Mouse (Mus musculus) heart, embryonic 11.5 days (tissue): ENCODE data around the gene Polr2h. TPM values are rescaled to one million over a fixed set of nuclear protein-coding genes. Genes with fewer than 3 reads are reported as not detected.
A peak's percentile ranks its signal among the peaks of the same experiment; 100 is the strongest.
"Not testable (repeated sequence)": the region's sequence is repeated elsewhere in the genome, so short reads cannot be mapped to it uniquely, and the experiment has no call there.

Experiments used
- ATAC-seq: fragments of 200-750 bp; cut with Nextera tagmentation; replicated peaks from 2 replicates; pipeline ENCODE4 v1.8.0; 2017; ENCODE audit warnings: moderate library complexity; ENCODE audit not compliant: insufficient number of reproducible peaks, low FRiP score, low TSS enrichment
- H3K27ac ChIP-seq: fragments of 300-500 bp; sonication (generic); 2 replicates; pipeline ENCODE4 v1.5.1; 2014; ENCODE audit warnings: mild to moderate bottlenecking, low read depth, low read length
- H3K27me3 ChIP-seq: fragments of 300-500 bp; sonication (generic); 2 replicates; pipeline ENCODE4 v1.6.1; 2014; ENCODE audit warnings: mild to moderate bottlenecking, low read length, mixed read lengths; ENCODE audit not compliant: control insufficient read depth, insufficient read depth
- H3K36me3 ChIP-seq: fragments of 300-500 bp; sonication (generic); 2 replicates; pipeline ENCODE4 v1.6.1; 2014; ENCODE audit warnings: mild to moderate bottlenecking, low read length, moderate library complexity, mixed read lengths; ENCODE audit not compliant: control insufficient read depth, insufficient read depth
- H3K4me1 ChIP-seq: fragments of 300-500 bp; sonication (generic); 2 replicates; pipeline ENCODE4 v1.6.1; 2014; ENCODE audit warnings: low read length; ENCODE audit not compliant: control insufficient read depth, insufficient read depth
- H3K4me2 ChIP-seq: fragments of 300-500 bp; sonication (generic); 2 replicates; pipeline ENCODE4 v1.6.1; 2014; ENCODE audit warnings: mild to moderate bottlenecking, moderate library complexity
- H3K4me3 ChIP-seq: fragments of 300-500 bp; sonication (generic); 2 replicates; pipeline ENCODE4 v1.5.1; 2014; ENCODE audit warnings: low read depth, low read length
- H3K9ac ChIP-seq: fragments of 300-500 bp; sonication (generic); 2 replicates; pipeline ENCODE4 v1.6.1; 2014; ENCODE audit warnings: mild to moderate bottlenecking, low read depth, low read length, moderate library complexity
- H3K9me3 ChIP-seq: fragments of 300-500 bp; sonication (generic); replicated peaks from 2 replicates; pipeline ENCODE4 v1.6.1; 2016; ENCODE audit warnings: low read length; ENCODE audit not compliant: control insufficient read depth
- WGBS: fragments of 180-500 bp; shearing (Covaris S2); extraction: QIAGEN DNeasy Blood & Tissue Kit; methylation state at CpG from one replicate; pipeline ENCODE4 v1.1.7; 2014; ENCODE audit not compliant: insufficient replicate concordance; 5-methylcytosine and 5-hydroxymethylcytosine counted together
- polyA plus RNA-seq: library from polyadenylated mRNA; unstranded; fragments of >200 nt; fragmentation: Nextera tagmentation; extraction: Ambion mirVana; gene quantifications from 2 replicates; pipeline ENCODE4 v1.2.1, GENCODE M21; 2014

Gene Polr2h
- 65.0 and 65.9 TPM in 2 replicates for polyA plus RNA-seq

DNA sequence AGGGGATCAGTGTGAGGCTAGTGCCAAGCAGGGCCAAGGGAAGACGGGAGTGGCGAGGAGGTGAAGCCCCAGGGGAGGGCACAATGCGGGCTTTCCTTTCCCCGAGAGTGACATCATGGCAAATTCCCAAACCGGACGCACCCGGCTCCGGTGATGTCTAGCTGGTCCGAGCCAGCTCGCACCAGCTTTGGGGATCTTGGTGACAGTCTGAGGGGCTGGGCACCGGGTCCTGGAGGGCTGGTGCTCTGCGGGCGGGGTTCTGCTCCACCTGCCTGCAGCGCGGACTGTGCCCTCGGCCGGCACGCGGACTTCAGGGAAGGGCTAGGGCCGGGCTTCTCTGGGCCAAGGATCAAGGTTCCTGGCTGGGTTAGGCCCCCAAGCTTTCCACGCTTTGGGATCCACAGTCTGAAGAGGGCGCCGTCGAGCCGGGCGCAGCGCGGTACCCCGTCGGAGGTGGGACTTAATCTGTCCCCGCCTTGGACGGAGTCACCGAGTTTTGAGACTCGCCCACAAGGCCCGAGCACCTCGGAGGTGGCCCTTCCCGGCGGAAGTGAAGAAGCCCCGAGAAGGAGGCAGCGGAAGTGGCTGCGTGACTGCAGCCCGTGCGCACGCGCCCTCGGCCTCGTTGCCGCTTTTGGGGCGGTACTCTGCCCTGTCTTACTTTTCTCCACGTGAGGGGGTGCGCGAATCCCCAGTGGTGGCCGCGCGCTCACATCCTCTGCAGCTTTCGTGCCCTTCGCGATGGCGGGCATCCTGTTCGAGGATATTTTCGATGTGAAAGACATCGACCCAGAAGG lies at the start of gene Polr2h, which contains the start of gene Clcn2:
TSS of gene Polr2h (plus strand) at position 485 of the 797 bp plus-strand sequence.
TSS of gene Clcn2 (minus strand) at position 566 of the 797 bp plus-strand sequence.
- Histone ChIP-seq H3K36me3 (peaks cover 11% of the 10 kb centered on the region; the same call in 1 of the 2 replicates), H3K9ac (peak within 1 kb of the TSS; percentile 75), H3K4me3 (peak within 1 kb of the TSS; percentile 61), H3K27ac (peak within 1 kb of the TSS; percentile 88), H3K9me3 (no peaks in the 10 kb centered on the region), H3K4me2 (peak within 1 kb of the TSS; percentile 90), H3K4me1 (peaks cover 27% of the 10 kb centered on the region), H3K27me3 (no peaks in the 10 kb centered on the region)
- WGBS, result under 1% methylated on average over 62 of the region's 62 CpGs
- peak; percentile 79 for ATAC-seq

DNA sequence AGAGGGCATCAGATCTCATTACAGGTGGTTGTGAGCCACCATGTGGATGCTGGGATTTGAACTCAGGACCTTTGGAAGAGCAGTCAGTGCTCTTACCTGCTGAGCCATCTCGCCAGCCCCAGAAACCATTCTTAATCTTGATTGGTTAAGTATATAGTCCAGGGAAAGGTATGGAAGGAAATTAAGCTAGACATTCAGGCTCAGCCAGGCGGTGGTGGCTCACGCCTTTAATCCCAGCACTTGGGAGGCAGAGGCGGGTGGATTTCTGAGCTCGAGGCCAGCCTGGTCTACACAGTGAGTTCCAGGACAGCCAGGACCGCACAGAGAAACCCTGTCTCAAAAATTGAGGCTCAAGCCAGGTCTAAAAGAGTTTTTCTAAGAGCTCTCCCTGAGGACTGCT lies 49.5 kb upstream of the Polr2h start, which contains the start of gene Eif4g1:
TSS of gene Eif4g1 (plus strand) at position 301 of the 400 bp plus-strand sequence.
- not testable (repeated sequence) for H3K4me3 ChIP-seq, ATAC-seq
- 91% methylated on average over 3 of the region's 6 CpGs for WGBS

DNA sequence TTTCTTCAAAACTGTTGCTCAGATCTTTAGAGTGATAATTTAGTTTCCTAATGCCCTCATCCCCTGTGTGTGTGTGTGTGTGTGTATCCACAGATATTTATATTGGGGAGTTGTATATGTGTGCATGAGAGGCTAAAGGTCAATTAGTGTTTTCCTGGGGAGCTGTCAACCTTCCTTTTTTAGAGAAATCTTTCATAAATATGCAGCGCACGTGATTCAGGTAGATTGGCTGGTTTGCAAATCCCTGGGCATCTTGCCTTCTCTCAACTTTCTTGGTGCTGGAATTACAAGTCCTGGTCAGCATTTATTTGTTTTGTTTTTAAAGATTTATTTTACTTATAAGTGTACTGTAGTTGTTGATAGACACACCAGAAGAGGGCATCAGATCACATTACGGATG lies 47.2 kb upstream of the Polr2h start:
- no peak overlapping the region for H3K4me3 ChIP-seq
- H3K27ac ChIP-seq, result no peak overlapping the region
- H3K9ac ChIP-seq, result no peak overlapping the region
- WGBS, result 83% methylated on average over 3 of the region's 3 CpGs
- H3K36me3 ChIP-seq, result peaks cover 5% of the 10 kb centered on the region; the same call in 1 of the 2 replicates
- no peak overlapping the region for H3K4me2 ChIP-seq
- ATAC-seq, result no peak
- H3K9me3 ChIP-seq, result no peaks in the 10 kb centered on the region
- peaks cover 14% of the 10 kb centered on the region for H3K4me1 ChIP-seq
- no peaks in the 10 kb centered on the region for H3K27me3 ChIP-seq

More for the DNA sequence above, 49.5 kb upstream of the Polr2h start, which contains the start of gene Eif4g1:
- H3K27me3 ChIP-seq, H3K4me1 ChIP-seq, H3K9ac ChIP-seq, H3K9me3 ChIP-seq, H3K27ac ChIP-seq, H3K4me2 ChIP-seq, H3K36me3 ChIP-seq: not testable (repeated sequence)

DNA sequence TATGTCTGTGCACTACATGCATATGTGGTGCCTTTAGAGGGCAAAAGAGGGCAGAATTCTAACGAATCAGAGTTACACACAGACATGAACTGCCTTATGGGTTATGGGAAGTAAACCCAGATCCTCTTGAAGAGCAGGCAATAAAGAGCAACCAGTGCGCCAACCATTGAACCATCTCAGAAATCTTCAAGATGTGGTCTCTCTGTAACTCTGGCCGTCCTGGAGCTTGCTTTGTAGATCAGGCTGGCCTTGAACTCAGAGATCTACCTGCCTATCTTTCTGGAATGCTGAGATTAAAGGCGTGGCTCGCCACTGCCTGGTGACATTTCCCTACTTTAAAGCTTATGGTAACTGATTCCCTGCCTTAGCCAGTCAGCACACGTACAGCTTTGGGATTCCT lies 45.6 kb upstream of the Polr2h start:
- no peak overlapping the region for H3K9ac ChIP-seq
- peaks cover 17% of the 10 kb centered on the region for H3K36me3 ChIP-seq
- H3K4me2 ChIP-seq, result peak overlapping the region; percentile 98
- H3K4me3 ChIP-seq, result peak overlapping the region; percentile 97; the same call in 1 of the 2 replicates
- no peaks in the 10 kb centered on the region for H3K27me3 ChIP-seq
- H3K27ac ChIP-seq, result no peak overlapping the region
- H3K9me3 ChIP-seq, result no peaks in the 10 kb centered on the region
- 29% methylated on average over 6 of the region's 6 CpGs for WGBS
- no peak for ATAC-seq
- peaks cover 14% of the 10 kb centered on the region for H3K4me1 ChIP-seq

DNA sequence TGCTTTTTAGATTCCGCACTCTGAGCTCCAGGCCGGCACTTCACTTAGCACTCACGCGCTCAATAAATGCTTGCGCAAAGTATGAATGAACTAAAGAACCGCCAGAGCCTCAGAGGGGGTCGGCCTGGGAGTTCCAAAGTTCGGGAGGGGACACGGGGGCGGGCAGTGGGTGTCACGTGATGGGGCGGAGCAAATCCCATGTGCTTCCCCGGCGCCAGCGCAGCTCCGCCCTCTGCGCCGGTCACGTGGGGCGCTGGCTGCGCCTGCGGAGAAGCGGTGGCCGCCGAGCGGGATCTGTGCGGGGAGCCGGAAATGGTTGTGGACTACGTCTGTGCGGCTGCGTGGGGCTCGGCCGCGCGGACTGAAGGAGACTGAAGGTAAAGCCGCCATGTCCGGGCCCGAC lies 45.0 kb upstream of the Polr2h start:
- Histone ChIP-seq H3K4me3 (peak overlapping the region; percentile 97), H3K9ac (peak overlapping the region; percentile 94), H3K36me3 (peaks cover 21% of the 10 kb centered on the region), H3K4me1 (peaks cover 17% of the 10 kb centered on the region), H3K27me3 (no peaks in the 10 kb centered on the region), H3K27ac (peak overlapping the region; percentile 96), H3K4me2 (peak overlapping the region; percentile 98), H3K9me3 (no peaks in the 10 kb centered on the region)
- under 1% methylated on average over 38 of the region's 38 CpGs for WGBS
- ATAC-seq, result peak; percentile 92

DNA sequence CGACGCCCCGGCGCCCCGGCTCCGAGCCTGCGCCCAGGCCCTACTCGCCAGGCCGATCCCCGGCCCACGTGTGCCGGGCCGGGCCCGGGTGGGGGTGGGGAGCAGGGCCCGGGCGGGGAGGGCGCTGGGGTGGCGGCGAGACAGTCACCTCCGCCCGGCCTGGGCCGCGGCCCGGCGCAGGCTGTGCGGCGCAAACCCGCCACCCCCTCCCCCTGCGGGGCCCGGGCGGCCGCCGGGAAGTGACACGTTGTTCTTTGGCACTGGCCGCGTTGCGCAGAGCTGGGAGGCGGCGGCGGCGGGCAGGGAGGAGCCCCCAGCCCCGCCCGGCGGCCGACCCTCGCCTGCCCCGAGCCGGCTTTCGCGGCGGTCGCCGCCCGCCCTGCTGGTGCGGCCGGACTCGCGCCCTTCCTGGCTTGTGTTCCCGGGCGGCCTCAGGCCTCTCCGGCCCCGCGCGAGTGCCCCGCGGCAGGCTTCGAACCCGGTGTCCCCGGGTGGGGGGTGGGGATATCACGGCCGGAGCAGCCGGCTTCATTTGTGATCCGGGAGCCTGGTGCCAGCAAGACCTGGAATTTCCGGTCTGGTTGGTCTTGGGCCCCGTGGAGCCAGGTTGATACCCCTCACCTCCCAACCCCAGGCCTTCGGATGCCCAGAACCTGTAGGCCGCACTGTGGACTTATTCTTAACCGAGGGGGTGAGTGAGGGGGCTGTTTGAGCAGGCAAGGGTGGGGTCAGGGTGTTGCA lies 44.3 kb upstream of the Polr2h start:
- Histone ChIP-seq H3K4me2 (peak overlapping the region; percentile 98), H3K9ac (peak overlapping the region; percentile 94), H3K9me3 (no peaks in the 10 kb centered on the region), H3K27me3 (no peaks in the 10 kb centered on the region), H3K4me1 (peaks cover 20% of the 10 kb centered on the region), H3K27ac (peak overlapping the region; percentile 96), H3K36me3 (peaks cover 27% of the 10 kb centered on the region), H3K4me3 (peak overlapping the region; percentile 97)
- WGBS, result under 1% methylated on average over 31 of the region's 78 CpGs
- peak; percentile 80 for ATAC-seq

DNA sequence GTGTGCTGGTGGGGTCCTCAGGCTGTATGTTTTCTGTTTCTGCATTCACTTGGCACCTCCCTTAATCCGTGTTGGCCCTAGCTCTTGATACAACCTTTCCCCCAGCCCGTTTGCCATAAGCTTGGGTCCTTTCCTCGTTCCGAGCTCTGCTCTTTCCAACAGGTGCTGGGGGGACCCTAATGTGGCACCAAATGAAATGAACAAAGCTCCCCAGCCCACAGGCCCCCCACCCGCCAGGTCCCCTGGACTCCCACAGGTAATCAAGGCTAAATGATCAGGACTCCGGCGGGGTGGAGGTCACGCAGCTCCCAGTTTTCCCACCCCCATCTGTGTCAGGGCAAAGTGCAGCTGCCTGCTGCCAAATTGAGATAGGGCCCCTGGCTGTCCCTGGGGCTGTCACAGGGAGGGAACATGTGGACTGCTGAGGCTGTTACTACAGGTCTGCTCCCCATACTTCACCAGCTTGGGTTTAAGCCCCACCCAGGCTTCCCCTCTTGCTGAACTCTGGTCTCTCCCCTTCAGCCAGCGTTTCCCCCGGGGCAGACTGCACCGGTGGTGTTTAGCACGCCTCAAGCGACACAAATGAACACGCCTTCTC lies 43.7 kb upstream of the Polr2h start:
- Histone ChIP-seq H3K36me3 (peaks cover 33% of the 10 kb centered on the region), H3K27me3 (no peaks in the 10 kb centered on the region), H3K9ac (peak overlapping the region; percentile 94), H3K27ac (peak overlapping the region; percentile 96), H3K9me3 (no peaks in the 10 kb centered on the region), H3K4me2 (peak overlapping the region; percentile 98), H3K4me3 (peak overlapping the region; percentile 97), H3K4me1 (peaks cover 20% of the 10 kb centered on the region)
- 6% methylated on average over 14 of the region's 14 CpGs for WGBS
- no peak; the same call in 1 of the 2 replicates for ATAC-seq

DNA sequence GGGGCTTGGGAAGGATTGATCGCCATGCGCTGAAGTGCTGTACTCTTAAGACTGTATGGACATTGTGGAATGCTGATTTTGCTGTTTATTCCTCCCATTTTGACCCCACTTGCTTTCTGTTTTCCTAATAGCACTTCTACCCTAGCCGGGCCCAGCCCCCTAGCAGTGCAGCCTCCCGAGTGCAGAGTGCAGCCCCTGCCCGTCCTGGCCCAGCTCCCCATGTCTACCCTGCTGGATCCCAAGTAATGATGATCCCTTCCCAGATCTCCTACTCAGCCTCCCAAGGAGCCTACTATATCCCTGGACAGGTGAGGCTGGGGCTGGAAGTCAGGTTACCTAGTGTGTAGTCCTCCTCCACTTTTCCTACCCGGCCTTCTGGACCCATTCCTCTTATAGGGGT lies 42.3 kb upstream of the Polr2h start:
- ATAC-seq, result no peak
- H3K36me3 ChIP-seq, result peaks cover 45% of the 10 kb centered on the region
- H3K27ac ChIP-seq, result no peak overlapping the region
- H3K9ac ChIP-seq, result no peak overlapping the region
- H3K9me3 ChIP-seq, result no peaks in the 10 kb centered on the region
- H3K4me1 ChIP-seq, result peaks cover 20% of the 10 kb centered on the region
- H3K4me3 ChIP-seq, result no peak overlapping the region
- H3K4me2 ChIP-seq, result peak overlapping the region; percentile 98
- WGBS, result 96% methylated on average over 6 of the region's 6 CpGs
- no peaks in the 10 kb centered on the region for H3K27me3 ChIP-seq
